Mouse (Mus musculus): ENCODE measurements around the gene Rptn. TPM values are rescaled to one million over a fixed set of nuclear protein-coding genes. Genes with fewer than 3 reads are reported as not detected.

Gene Rptn
- polyA plus RNA-seq, 1 experiment from 2014 or later = 3.3 TPM

DNA sequence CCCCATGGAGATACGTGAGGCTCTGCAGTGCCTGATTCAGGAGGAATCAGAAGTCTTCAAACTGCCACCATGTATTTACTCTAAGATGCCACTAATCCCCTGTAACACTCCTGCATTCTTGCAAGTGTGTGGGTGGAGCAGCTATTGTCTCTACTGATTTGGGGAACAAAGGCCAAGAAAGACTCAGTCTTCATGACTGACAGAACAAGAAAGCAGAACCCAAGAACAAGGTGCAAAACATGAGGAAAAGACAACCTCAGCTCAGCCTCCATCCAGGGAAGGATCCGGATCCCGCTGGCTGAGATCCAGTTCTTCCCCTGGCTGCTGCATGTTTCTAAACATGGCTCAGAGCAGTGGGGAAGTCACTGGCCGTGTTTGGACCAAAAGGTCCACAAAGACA is 15.4 kb upstream of the Rptn start:
- Histone ChIP-seq H3K4me1 (ENCODE audit: control insufficient read depth, insufficient read depth, low read length) (no peaks in the 10 kb centered on the region), H3K27ac (replicated peaks; ENCODE audit: low read depth, low read length) (no peak overlapping the region), H3K4me2 (ENCODE audit: low read depth, low read length) (no peak overlapping the region), H3K9ac (ENCODE audit: low read depth, low read length) (no peak overlapping the region), H3K36me3 (ENCODE audit: control insufficient read depth, insufficient read depth, low read length) (no peaks in the 10 kb centered on the region), H3K4me3 (ENCODE audit: low read depth, low read length) (no peak overlapping the region), H3K27me3 (replicated peaks; ENCODE audit: control insufficient read depth, insufficient read depth, low read length) (no peaks in the 10 kb centered on the region), H3K9me3 (ENCODE audit: control insufficient read depth, low read length) (no peaks in the 10 kb centered on the region)
- DNase-seq (ENCODE audit: low spot score) (no peak), ATAC-seq (ENCODE audit: low read depth) (no peak)
- 44% methylated on average over 4 of the region's 4 CpGs for WGBS

DNA sequence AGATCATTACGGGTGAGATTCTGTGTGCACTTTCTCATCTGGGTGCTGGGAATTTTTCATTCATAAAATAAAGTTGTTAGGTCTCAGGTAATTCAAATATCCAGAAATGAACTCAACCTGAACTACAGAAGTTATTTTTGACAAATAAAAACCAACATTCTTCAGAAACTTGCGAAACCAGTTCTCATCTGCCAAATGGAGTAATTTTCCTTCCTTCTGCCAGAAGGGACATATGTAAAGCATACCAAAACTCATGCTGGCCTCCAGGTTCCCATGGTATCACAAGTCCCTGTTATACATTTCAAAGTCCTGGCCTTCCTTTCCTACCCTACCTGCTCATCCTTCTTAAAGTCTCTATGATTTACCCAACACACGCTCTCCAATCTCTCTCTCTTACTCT is 10.4 kb downstream of the Rptn start:
- H3K27me3 ChIP-seq (replicated peaks; ENCODE audit: control insufficient read depth, insufficient read depth, low read length) = no peaks in the 10 kb centered on the region
- H3K4me1 ChIP-seq (ENCODE audit: control insufficient read depth, insufficient read depth, low read length) = no peaks in the 10 kb centered on the region
- WGBS = 76% methylated on average over 3 of the region's 3 CpGs
- H3K4me2 ChIP-seq (ENCODE audit: low read depth, low read length) = no peak overlapping the region
- no peak overlapping the region for H3K27ac ChIP-seq (replicated peaks; ENCODE audit: low read depth, low read length)
- no peak overlapping the region for H3K9ac ChIP-seq (ENCODE audit: low read depth, low read length)
- H3K36me3 ChIP-seq (ENCODE audit: control insufficient read depth, insufficient read depth, low read length) = no peaks in the 10 kb centered on the region
- H3K9me3 ChIP-seq (ENCODE audit: control insufficient read depth, low read length) = no peaks in the 10 kb centered on the region
- peak; percentile 64 for DNase-seq (ENCODE audit: low spot score)
- ATAC-seq (ENCODE audit: low read depth) = no peak
- H3K4me3 ChIP-seq (ENCODE audit: low read depth, low read length) = no peak overlapping the region

DNA sequence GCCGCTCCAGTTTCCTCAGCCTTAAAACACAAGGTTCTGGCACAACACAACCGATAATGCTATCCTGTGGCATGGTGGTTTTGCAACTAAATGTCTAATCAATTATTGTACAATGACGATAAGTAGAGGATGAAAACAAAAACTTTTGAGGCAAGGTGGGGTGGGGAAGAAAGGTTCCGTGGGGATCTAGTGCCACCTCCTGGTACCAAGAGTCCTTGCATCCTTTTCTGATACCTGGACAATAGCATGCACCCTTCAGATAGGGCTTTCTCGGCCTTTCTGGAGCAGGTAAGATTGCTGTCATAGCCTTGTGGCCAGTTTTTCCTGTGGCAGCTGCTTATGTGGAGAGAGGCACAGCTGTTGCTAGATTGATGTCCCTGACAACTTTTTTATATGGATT is 13.5 kb downstream of the Rptn start:
- H3K27ac ChIP-seq (replicated peaks; ENCODE audit: low read depth, low read length) = no peak overlapping the region
- WGBS = 30% methylated on average over 5 of the region's 5 CpGs
- no peaks in the 10 kb centered on the region for H3K4me1 ChIP-seq (ENCODE audit: control insufficient read depth, insufficient read depth, low read length)
- H3K9ac ChIP-seq (ENCODE audit: low read depth, low read length) = no peak overlapping the region
- ATAC-seq (ENCODE audit: low read depth) (no peak), DNase-seq (ENCODE audit: low spot score) (peak; percentile 21)
- no peak overlapping the region for H3K4me2 ChIP-seq (ENCODE audit: low read depth, low read length)
- H3K36me3 ChIP-seq (ENCODE audit: control insufficient read depth, insufficient read depth, low read length) = no peaks in the 10 kb centered on the region
- H3K27me3 ChIP-seq (replicated peaks; ENCODE audit: control insufficient read depth, insufficient read depth, low read length) = no peaks in the 10 kb centered on the region
- H3K9me3 ChIP-seq (ENCODE audit: control insufficient read depth, low read length) = no peaks in the 10 kb centered on the region
- H3K4me3 ChIP-seq (ENCODE audit: low read depth, low read length) = no peak overlapping the region

DNA sequence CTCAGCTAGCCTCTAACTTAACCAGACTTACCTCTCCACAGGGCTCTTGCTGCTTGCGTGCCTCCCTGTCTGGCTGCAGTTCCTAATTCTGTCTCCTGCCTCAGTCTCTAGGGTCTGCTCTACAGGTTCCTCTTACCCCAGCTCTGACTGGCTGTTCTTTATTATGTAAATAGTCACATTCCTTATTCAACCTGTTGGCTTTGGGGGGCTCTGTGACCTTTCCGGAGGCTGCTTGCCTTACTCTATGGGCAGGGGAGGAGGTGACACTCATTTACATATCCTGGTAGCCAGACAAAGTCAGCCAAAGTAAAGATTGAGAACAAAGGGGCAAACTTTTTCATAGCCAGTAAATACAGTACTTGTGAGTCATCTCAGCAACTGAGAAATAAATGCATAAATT is 18.4 kb downstream of the Rptn start:
- H3K4me2 ChIP-seq (ENCODE audit: low read depth, low read length) = no peak overlapping the region
- ATAC-seq (ENCODE audit: low read depth) (no peak), DNase-seq (ENCODE audit: low spot score) (no peak)
- no peaks in the 10 kb centered on the region for H3K9me3 ChIP-seq (ENCODE audit: control insufficient read depth, low read length)
- no peak overlapping the region for H3K27ac ChIP-seq (replicated peaks; ENCODE audit: low read depth, low read length)
- H3K36me3 ChIP-seq (ENCODE audit: control insufficient read depth, insufficient read depth, low read length) = no peaks in the 10 kb centered on the region
- H3K27me3 ChIP-seq (replicated peaks; ENCODE audit: control insufficient read depth, insufficient read depth, low read length) = no peaks in the 10 kb centered on the region
- no peak overlapping the region for H3K4me3 ChIP-seq (ENCODE audit: low read depth, low read length)
- no peaks in the 10 kb centered on the region for H3K4me1 ChIP-seq (ENCODE audit: control insufficient read depth, insufficient read depth, low read length)
- 17% methylated on average over 2 of the region's 2 CpGs for WGBS
- H3K9ac ChIP-seq (ENCODE audit: low read depth, low read length) = no peak overlapping the region

DNA sequence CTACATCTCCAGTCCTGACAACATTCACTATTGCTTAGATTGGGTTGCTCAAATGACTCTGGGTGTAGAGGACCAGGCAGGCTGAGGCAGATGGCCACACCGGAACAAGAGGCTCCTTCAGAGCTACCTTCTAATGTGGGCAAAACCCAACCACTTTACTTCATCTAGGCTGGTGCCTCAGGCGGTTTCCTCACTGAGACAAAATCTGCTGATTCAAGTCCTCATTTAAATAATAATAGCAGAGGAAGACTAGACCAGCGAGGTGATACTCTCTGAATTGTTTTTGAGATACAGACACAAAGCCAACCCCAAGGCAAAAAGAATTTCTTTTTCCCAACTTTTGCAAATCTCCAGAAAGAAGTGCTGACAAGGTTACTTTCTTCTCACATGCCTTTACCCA is 38.2 kb downstream of the Rptn start:
- H3K27me3 ChIP-seq (replicated peaks; ENCODE audit: control insufficient read depth, insufficient read depth, low read length) = no peaks in the 10 kb centered on the region
- no peak overlapping the region for H3K4me3 ChIP-seq (ENCODE audit: low read depth, low read length)
- no peak overlapping the region for H3K27ac ChIP-seq (replicated peaks; ENCODE audit: low read depth, low read length)
- 25% methylated on average over 3 of the region's 3 CpGs for WGBS
- H3K9ac ChIP-seq (ENCODE audit: low read depth, low read length) = no peak overlapping the region
- no peaks in the 10 kb centered on the region for H3K9me3 ChIP-seq (ENCODE audit: control insufficient read depth, low read length)
- ATAC-seq (ENCODE audit: low read depth) (no peak), DNase-seq (ENCODE audit: low spot score) (no peak)
- no peaks in the 10 kb centered on the region for H3K4me1 ChIP-seq (ENCODE audit: control insufficient read depth, insufficient read depth, low read length)
- H3K36me3 ChIP-seq (ENCODE audit: control insufficient read depth, insufficient read depth, low read length) = no peaks in the 10 kb centered on the region
- no peak overlapping the region for H3K4me2 ChIP-seq (ENCODE audit: low read depth, low read length)

DNA sequence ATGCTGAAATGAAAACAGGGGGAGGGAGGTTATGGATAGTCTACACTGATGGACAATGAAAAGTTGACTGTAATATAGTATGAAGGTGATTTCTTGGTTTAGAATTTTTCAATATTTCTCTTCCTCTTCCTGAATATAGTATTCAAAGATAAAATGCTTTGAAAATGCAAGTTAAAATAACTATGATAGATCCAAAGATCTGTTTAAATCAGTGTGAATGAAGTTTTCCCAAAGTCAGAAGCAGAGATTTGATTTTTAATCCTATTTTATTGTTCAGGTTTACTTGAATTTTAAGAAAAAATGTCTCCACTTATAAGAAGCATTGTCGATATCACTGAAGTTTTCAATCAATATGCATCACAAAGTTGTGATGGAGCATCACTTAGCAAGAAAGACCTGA is 48.5 kb downstream of the Rptn start, which contains the start of gene Tchh:
TSS of gene Tchh (plus strand) at position 301 of the 400 bp plus-strand sequence.
- no peaks in the 10 kb centered on the region for H3K4me1 ChIP-seq (ENCODE audit: control insufficient read depth, insufficient read depth, low read length)
- no peaks in the 10 kb centered on the region for H3K36me3 ChIP-seq (ENCODE audit: control insufficient read depth, insufficient read depth, low read length)
- peaks cover 46% of the 10 kb centered on the region for H3K27me3 ChIP-seq (replicated peaks; ENCODE audit: control insufficient read depth, insufficient read depth, low read length)
- peak within 1 kb of the TSS; percentile 60 for H3K4me3 ChIP-seq (ENCODE audit: low read depth, low read length)
- no peak within 1 kb of the TSS for H3K9ac ChIP-seq (ENCODE audit: low read depth, low read length)
- no peak within 1 kb of the TSS for H3K27ac ChIP-seq (replicated peaks; ENCODE audit: low read depth, low read length)
- WGBS = 92% methylated on average over 1 of the region's 1 CpGs
- H3K4me2 ChIP-seq (ENCODE audit: low read depth, low read length) = peak within 1 kb of the TSS; percentile 94
- H3K9me3 ChIP-seq (ENCODE audit: control insufficient read depth, low read length) = no peaks in the 10 kb centered on the region
- ATAC-seq (ENCODE audit: low read depth) (no peak), DNase-seq (ENCODE audit: low spot score) (no peak)

DNA sequence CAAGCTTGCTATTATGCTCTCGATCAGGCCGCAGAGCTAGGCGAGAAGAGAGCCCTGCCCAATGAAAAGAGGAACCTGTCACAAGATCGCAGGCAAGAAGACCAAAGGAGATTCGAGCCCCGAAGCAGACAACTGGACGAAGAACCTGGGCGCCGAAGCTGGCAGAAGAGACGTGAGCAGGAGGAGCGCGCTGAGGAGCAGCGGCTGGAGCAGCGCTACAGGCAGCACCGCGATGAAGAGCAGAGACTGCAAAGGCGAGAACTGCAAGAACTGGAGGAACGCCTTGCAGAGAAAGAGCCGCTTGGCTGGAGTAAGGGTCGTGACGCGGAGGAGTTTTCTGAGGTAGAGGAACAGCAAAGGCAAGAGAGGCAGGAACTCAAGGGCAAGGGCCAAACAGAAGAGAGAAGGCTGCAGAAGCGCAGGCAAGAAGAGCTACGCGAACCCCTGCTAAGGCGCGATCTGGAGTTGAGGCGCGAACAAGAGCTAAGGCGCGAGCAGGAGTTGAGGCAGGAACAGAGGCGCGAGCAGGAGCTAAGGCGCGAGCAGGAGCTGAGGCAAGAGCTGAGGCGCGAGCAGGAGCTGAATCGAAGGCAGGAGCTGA is 50.1 kb downstream of the Rptn start:
- Histone ChIP-seq H3K9me3 (ENCODE audit: control insufficient read depth, low read length) (no peaks in the 10 kb centered on the region), H3K36me3 (ENCODE audit: control insufficient read depth, insufficient read depth, low read length) (no peaks in the 10 kb centered on the region), H3K4me2 (ENCODE audit: low read depth, low read length) (peak overlapping the region; percentile 94), H3K27me3 (replicated peaks; ENCODE audit: control insufficient read depth, insufficient read depth, low read length) (peaks cover 59% of the 10 kb centered on the region), H3K4me1 (ENCODE audit: control insufficient read depth, insufficient read depth, low read length) (peaks cover 4% of the 10 kb centered on the region; the same call in 1 of the 2 replicates), H3K4me3 (ENCODE audit: low read depth, low read length) (peak overlapping the region; percentile 60), H3K27ac (replicated peaks; ENCODE audit: low read depth, low read length) (no peak overlapping the region), H3K9ac (ENCODE audit: low read depth, low read length) (0 out of 2 replicates have a peak overlapping the region, but pooled peaks have one; percentile 51)
- WGBS = under 1% methylated on average over 38 of the region's 38 CpGs
- ATAC-seq (ENCODE audit: low read depth) (no peak), DNase-seq (ENCODE audit: low spot score) (peak; percentile 52)

DNA sequence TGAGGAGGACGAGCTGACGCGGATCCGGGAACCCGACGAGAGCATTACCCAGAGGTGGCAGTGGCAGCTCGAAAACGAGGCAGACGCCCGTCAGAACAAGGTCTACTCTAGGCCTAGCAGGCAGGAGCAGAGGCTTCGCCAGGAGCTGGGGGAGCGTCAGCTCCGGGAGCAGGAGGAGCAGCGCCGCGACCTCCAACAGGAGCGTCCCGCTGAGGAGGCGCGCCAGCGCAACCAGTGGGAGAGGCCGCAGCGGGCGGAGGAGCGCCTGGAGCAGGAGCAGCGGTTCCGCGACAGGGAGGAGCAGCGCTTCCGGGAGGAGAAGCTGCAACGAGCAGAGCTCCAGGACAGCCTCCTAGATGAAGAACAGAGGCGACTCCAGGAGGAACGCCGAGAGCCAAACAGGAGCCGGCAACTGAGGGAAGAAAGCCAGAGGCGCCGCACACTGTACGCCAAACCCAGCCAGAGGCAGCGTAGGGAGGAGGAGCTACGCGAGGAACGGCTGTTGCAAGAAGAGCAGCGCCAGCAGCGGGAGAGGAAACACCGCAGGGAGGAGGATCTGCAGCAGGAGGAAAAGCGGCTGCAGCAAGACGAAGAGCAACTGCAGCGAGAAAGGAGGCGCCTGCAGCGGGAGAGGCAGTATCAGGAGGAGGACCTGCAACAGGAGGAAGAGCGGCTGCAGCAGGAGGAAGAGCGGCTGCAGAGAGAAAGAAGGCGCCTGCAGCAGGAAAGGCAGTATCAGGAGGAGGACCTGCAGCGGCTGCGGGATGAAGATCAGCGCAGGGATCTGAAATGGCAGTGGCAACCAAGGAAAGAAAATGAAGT is 51.1 kb downstream of the Rptn start:
- under 1% methylated on average over 52 of the region's 56 CpGs for WGBS

More for the DNA sequence above, 51.1 kb downstream of the Rptn start:
- Histone ChIP-seq H3K4me1 (ENCODE audit: control insufficient read depth, insufficient read depth, low read length) (peaks cover 4% of the 10 kb centered on the region; the same call in 1 of the 2 replicates), H3K4me3 (ENCODE audit: low read depth, low read length) (peak overlapping the region; percentile 60), H3K4me2 (ENCODE audit: low read depth, low read length) (peak overlapping the region; percentile 94), H3K9me3 (ENCODE audit: control insufficient read depth, low read length) (no peaks in the 10 kb centered on the region), H3K9ac (ENCODE audit: low read depth, low read length) (peak overlapping the region; percentile 51), H3K36me3 (ENCODE audit: control insufficient read depth, insufficient read depth, low read length) (no peaks in the 10 kb centered on the region), H3K27ac (replicated peaks; ENCODE audit: low read depth, low read length) (peak overlapping the region; percentile 10; the same call in 1 of the 2 replicates), H3K27me3 (replicated peaks; ENCODE audit: control insufficient read depth, insufficient read depth, low read length) (peaks cover 61% of the 10 kb centered on the region)
- ATAC-seq (ENCODE audit: low read depth) (peak; percentile 89), DNase-seq (ENCODE audit: low spot score) (peak; percentile 93)

All from embryonic facial prominence, embryonic 14.5 days (tissue).